Mouse (Mus musculus): ENCODE data around the gene Tekt3.

DNA sequence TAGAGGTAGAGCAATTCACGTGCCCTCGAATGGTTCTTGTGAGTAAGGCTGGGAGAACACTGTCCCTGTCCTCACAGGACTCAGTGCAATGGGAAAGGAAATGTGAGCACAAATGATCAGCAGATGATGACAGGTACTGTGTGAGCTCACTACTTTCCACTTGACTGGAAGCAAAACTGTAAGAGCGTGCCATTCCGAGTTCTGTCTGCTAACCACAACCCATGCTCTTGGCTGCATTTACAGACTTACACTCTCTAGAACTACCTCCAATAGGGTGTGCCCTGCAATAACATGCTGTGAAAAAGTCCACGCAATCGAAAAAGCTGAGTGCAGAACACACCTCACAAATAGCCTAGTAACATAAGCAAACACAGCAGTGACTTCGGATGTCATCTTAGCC is 5.9 kb upstream of the Tekt3 start:
- no peak for TF ChIP-seq POLR2A (IDR thresholded peaks at IDR 0.05; ENCODE audit: control insufficient read depth in 1 of 2, insufficient read depth in 1 of 2, low read depth in 1 of 2, low read length in 2 of 2, poor library complexity in 1 of 2)
- TF ChIP-seq MXI1 (IDR thresholded peaks at IDR 0.05; ENCODE audit: low read depth, low read length), result no peak
- TF ChIP-seq MAX (IDR thresholded peaks at IDR 0.05; ENCODE audit: low read length), result no peak
- no peak for TF ChIP-seq E2F4 (IDR thresholded peaks at IDR 0.05; ENCODE audit: borderline replicate concordance, low read depth, low read length)
- TF ChIP-seq CTCF (IDR thresholded peaks at IDR 0.05 in 2 of 3, conservative IDR thresholded peaks at IDR 0.05 in 1 of 3; ENCODE audit: control insufficient read depth in 1 of 3, insufficient read depth in 1 of 3, low read depth in 2 of 3, low read length in 3 of 3, poor library complexity in 1 of 3, severe bottlenecking in 1 of 3), result no peak
- TF ChIP-seq JUND (IDR thresholded peaks at IDR 0.05; ENCODE audit: low read depth, low read length), result no peak
- TF ChIP-seq EP300 (IDR thresholded peaks at IDR 0.05; ENCODE audit: low read depth in 1 of 2, low read length in 2 of 2), result no peak
- TF ChIP-seq MYB (IDR thresholded peaks at IDR 0.05; ENCODE audit: low read depth, low read length), result no peak
- TF ChIP-seq TCF12 (IDR thresholded peaks at IDR 0.05; ENCODE audit: low read depth, low read length), result no peak
- TF ChIP-seq HCFC1 (IDR thresholded peaks at IDR 0.05; ENCODE audit: low read depth, low read length), result no peak
- TF ChIP-seq NRF1 (IDR thresholded peaks at IDR 0.05; ENCODE audit: insufficient read depth, low read depth, low read length, poor library complexity, severe bottlenecking), result no peak
- TF ChIP-seq ZKSCAN1 (IDR thresholded peaks at IDR 0.05; ENCODE audit: low read depth, low read length), result no peak
- no peak for TF ChIP-seq GATA1 (IDR thresholded peaks at IDR 0.05; ENCODE audit: low read depth, low read length)
- no peak for TF ChIP-seq GABPA (IDR thresholded peaks at IDR 0.05; ENCODE audit: low read depth, low read length)

All from MEL (cell line).